Mouse (Mus musculus) limb, embryonic 12.5 days (tissue): ENCODE measurements around the gene Psme3. TPM values are rescaled to one million over a fixed set of nuclear protein-coding genes. Genes with fewer than 3 reads are reported as not detected.
A peak's percentile ranks its signal among the peaks of the same experiment; 100 is the strongest.

ENCODE experiments used
- ATAC-seq: fragments of 200-750 bp; cut with Nextera tagmentation; 2 replicates; pipeline ENCODE4 v1.8.0; 2017; ENCODE audit warnings: low read depth, moderate TSS enrichment; ENCODE audit not compliant: insufficient number of reproducible peaks, insufficient read depth, low FRiP score, low TSS enrichment
- H3K27ac ChIP-seq: fragments of 300-500 bp; sonication (generic); 2 replicates; pipeline ENCODE4 v1.5.1; 2016; ENCODE audit warnings: mild to moderate bottlenecking, moderate library complexity
- H3K27me3 ChIP-seq: fragments of 300-500 bp; sonication (generic); 2 replicates; pipeline ENCODE4 v1.6.1; 2016; ENCODE audit warnings: mild to moderate bottlenecking, moderate library complexity
- H3K36me3 ChIP-seq: fragments of 300-500 bp; sonication (generic); 2 replicates; pipeline ENCODE4 v1.6.1; 2016; ENCODE audit warnings: mild to moderate bottlenecking, moderate library complexity
- H3K4me1 ChIP-seq: fragments of 300-500 bp; sonication (generic); replicated peaks from 2 replicates; pipeline ENCODE4 v1.6.1; 2016
- H3K4me2 ChIP-seq: fragments of 300-500 bp; sonication (generic); 2 replicates; pipeline ENCODE4 v1.6.1; 2016; ENCODE audit warnings: mild to moderate bottlenecking, moderate library complexity
- H3K4me3 ChIP-seq: fragments of 300-500 bp; sonication (generic); replicated peaks from 2 replicates; pipeline ENCODE4 v1.5.1; 2016; ENCODE audit warnings: mild to moderate bottlenecking
- H3K9ac ChIP-seq: fragments of 300-500 bp; sonication (generic); replicated peaks from 2 replicates; pipeline ENCODE4 v1.6.1; 2016; ENCODE audit warnings: mild to moderate bottlenecking, moderate library complexity
- H3K9me3 ChIP-seq: fragments of 300-500 bp; sonication (generic); 2 replicates; pipeline ENCODE4 v1.6.1; 2016; ENCODE audit warnings: mild to moderate bottlenecking, moderate library complexity
- WGBS: fragments of 180-500 bp; shearing (Covaris S2); methylation state at CpG from one replicate; pipeline ENCODE4 v1.1.7; 2016; 5-methylcytosine and 5-hydroxymethylcytosine counted together
- polyA plus RNA-seq: library from polyadenylated mRNA; unstranded; fragments of >200 nt; fragmentation: Nextera tagmentation; extraction: Ambion mirVana; gene quantifications from 2 replicates; pipeline ENCODE4 v1.2.1, GENCODE M21; 2016

Gene Psme3
- polyA plus RNA-seq, 1 experiment from 2014 or later, result 154 TPM

GRCm38 (mm10) chr11:101332537-101332936 lies 16.5 kb downstream of the Psme3 start:
- Histone ChIP-seq H3K9me3 (no peaks in the 10 kb centered on the region), H3K4me2 (no peak overlapping the region), H3K9ac (no peak overlapping the region), H3K4me3 (no peak overlapping the region), H3K36me3 (no peaks in the 10 kb centered on the region), H3K27ac (no peak overlapping the region), H3K27me3 (no peaks in the 10 kb centered on the region), H3K4me1 (peaks cover 13% of the 10 kb centered on the region)
- WGBS, result 88% methylated on average over 3 of the region's 3 CpGs
- ATAC-seq, result no peak

DNA sequence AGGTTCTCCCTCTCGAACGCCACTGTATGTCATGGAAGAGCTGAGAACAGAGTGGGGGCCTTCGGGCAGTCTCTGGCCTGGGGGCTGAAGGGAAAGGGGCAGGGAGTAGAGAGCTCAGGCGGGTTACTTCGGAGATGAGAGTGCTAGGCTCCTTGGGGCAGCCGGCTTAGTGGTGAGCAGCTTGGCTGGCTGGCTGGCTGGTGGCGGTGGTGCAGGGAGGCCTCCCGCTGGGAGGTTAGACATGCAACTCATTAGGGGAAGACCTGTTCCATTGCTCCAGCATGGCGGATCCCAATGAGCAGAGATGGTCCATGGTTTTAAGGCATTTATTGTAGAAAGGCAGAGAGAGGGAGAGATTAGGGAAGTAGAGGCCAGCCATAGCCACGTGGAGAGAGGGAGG lies 18.0 kb downstream of the Psme3 start:
- no peaks in the 10 kb centered on the region for H3K9me3 ChIP-seq
- H3K27ac ChIP-seq, result no peak overlapping the region
- H3K4me1 ChIP-seq, result peaks cover 26% of the 10 kb centered on the region
- no peaks in the 10 kb centered on the region for H3K36me3 ChIP-seq
- no peaks in the 10 kb centered on the region for H3K27me3 ChIP-seq
- no peak overlapping the region for H3K4me3 ChIP-seq
- H3K9ac ChIP-seq, result peak overlapping the region; percentile 8; the same call in 1 of the 2 replicates
- H3K4me2 ChIP-seq, result no peak overlapping the region
- 24% methylated on average over 10 of the region's 10 CpGs for WGBS
- ATAC-seq, result no peak

DNA sequence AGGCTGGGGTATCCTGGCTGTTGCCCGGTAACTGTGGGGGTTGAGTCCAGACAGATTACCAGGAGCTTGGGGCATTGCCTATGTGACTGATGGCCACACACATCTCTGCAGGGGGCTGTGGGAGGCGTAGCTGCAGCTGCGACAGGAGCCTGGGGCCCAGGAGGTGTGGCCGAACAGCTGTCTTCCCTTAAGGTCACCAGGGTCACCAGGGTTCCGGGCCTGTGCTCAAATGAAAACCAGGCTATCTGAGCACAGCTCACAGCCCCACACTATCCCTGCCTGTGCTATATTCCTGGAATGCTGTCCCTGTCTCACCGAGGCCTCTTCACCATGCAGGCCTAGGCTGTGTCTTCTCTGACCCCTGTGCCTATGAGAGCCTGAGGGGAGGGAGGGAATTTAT lies 18.5 kb downstream of the Psme3 start:
- no peaks in the 10 kb centered on the region for H3K36me3 ChIP-seq
- H3K4me3 ChIP-seq, result no peak overlapping the region
- H3K9me3 ChIP-seq, result no peaks in the 10 kb centered on the region
- H3K9ac ChIP-seq, result peak overlapping the region; percentile 8; the same call in 1 of the 2 replicates
- peaks cover 26% of the 10 kb centered on the region for H3K4me1 ChIP-seq
- ATAC-seq, result 0 out of 2 replicates have a peak, but pooled peaks have one; percentile 33
- no peak overlapping the region for H3K27ac ChIP-seq
- WGBS, result 4% methylated on average over 6 of the region's 6 CpGs
- no peak overlapping the region for H3K4me2 ChIP-seq
- no peaks in the 10 kb centered on the region for H3K27me3 ChIP-seq

DNA sequence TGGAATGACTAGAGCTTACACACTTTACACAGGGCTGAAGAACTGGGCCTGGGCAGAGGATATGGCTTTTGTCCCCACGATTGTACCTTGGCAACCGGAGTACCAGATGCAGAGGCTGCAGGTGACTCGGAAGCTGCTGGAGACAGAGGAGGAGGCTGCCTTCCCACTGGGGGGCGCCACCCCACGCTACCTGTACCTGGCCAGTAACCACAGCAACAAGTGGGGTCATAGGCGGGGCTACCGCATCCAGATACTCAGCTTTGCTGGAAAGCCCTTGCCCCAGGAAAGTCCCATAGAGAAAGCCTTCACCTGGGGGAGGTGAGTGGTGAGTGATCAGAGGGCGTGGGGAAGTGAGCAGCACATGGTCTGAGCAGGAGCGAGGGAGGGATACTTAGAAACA lies 19.7 kb downstream of the Psme3 start:
- Histone ChIP-seq H3K9ac (no peak overlapping the region), H3K4me1 (peaks cover 26% of the 10 kb centered on the region), H3K4me2 (no peak overlapping the region), H3K36me3 (no peaks in the 10 kb centered on the region), H3K27ac (no peak overlapping the region), H3K9me3 (no peaks in the 10 kb centered on the region), H3K27me3 (no peaks in the 10 kb centered on the region), H3K4me3 (no peak overlapping the region)
- ATAC-seq, result no peak
- 90% methylated on average over 9 of the region's 9 CpGs for WGBS

DNA sequence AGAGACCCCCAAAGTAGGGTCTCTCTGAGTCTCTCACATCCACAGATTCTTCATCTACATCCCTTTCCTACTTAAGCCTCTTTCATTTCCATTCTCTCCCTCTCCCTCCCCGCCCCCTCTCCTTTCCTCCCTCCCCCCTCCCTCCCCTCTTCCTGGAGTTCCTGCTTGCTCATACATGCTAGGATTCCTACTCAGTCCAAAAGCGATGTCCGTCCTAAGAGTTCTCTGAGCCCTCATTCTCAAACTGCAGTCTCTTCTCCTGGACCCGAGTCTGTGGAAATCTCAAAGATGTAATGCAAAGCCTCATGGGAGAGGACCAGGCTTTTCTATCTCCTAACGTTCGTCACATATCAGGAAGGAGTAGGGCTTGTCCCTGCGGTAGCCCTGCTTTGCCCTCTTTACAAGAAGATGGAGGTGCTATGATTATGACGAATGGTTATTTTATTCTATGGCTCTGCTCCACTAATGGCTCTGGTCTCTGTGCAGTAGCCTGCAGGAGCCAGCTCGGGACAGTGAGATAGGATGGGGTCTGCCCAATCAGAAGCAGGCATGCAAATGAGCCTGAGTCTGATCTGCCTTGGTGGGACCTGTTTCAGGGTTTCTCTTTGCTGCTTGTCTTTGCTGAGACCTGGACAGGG lies 22.2 kb downstream of the Psme3 start:
- 2% methylated on average over 9 of the region's 9 CpGs for WGBS
- H3K9ac ChIP-seq, result peak overlapping the region; percentile 51
- ATAC-seq, result peak; percentile 87

DNA sequence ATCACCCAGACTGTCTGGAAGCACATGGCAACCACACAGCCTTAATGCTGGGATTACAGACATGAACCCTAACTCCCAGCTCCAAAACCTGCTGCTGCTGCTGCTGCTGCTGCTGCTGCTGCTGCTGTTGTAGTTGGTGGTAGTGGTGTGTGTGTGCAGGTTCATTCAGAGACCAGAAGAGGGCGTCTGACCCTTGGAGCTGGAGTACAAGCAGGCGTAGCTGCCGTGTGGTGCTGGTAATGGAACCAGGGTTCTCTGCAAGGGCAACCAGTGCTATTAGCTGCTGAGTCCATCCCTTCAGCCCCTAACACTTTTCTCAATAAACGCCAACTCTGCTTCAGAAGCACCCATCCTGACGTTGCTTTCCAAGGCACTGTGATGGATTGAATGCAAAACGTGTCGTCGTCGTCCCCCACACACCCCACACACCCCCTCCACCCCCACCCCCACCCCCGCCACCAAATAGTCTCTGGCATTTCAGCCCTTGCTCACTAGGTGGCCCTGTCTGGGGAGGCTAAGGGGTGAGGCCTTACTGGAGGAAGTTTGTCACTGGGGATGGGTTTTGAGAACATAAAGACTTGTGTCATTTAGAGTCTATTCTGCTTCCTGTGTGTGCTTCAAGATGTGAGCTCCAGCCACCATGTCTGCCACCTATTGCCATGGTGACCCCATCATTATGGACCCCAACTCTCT lies 31.2 kb downstream of the Psme3 start:
- no peak overlapping the region for H3K9ac ChIP-seq
- peaks cover 5% of the 10 kb centered on the region; the same call in 1 of the 2 replicates for H3K4me1 ChIP-seq
- H3K4me2 ChIP-seq, result no peak overlapping the region
- WGBS, result 74% methylated on average over 10 of the region's 10 CpGs
- H3K27ac ChIP-seq, result no peak overlapping the region
- no peaks in the 10 kb centered on the region for H3K27me3 ChIP-seq
- 0 out of 2 replicates have a peak, but pooled peaks cover 3% of the 10 kb centered on the region for H3K9me3 ChIP-seq
- H3K36me3 ChIP-seq, result no peaks in the 10 kb centered on the region
- no peak overlapping the region for H3K4me3 ChIP-seq
- ATAC-seq, result no peak

More for the DNA sequence above, 22.2 kb downstream of the Psme3 start:
- Histone ChIP-seq H3K36me3 (no peaks in the 10 kb centered on the region), H3K4me1 (peaks cover 26% of the 10 kb centered on the region), H3K9me3 (no peaks in the 10 kb centered on the region), H3K27me3 (no peaks in the 10 kb centered on the region), H3K4me3 (peak overlapping the region; percentile 26), H3K4me2 (peak overlapping the region; percentile 59), H3K27ac (peak overlapping the region; percentile 73)

DNA sequence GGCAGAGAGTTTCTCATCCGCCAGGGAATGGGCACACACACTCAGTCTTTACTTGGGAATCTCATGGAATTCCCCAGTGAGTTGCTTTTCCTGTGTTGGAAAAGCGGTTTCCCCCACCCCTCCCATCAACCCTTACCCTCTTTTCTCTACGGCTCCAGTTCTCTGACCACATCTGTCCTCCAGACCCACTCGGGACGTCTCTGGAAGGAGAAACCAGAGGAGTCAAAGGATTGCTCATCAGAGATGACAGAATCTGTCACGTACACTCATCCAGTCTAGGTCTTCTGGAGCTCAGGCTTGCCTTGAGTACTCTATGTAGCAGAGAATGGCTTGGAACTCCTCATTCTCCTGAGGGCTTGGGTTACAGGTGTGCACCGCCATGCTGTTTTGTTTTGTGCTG lies 32.8 kb downstream of the Psme3 start:
- Histone ChIP-seq H3K9me3 (0 out of 2 replicates have a peak, but pooled peaks cover 3% of the 10 kb centered on the region), H3K9ac (no peak overlapping the region), H3K4me2 (no peak overlapping the region), H3K36me3 (no peaks in the 10 kb centered on the region), H3K27ac (no peak overlapping the region), H3K4me3 (no peak overlapping the region), H3K27me3 (no peaks in the 10 kb centered on the region), H3K4me1 (peaks cover 5% of the 10 kb centered on the region; the same call in 1 of the 2 replicates)
- no peak for ATAC-seq
- WGBS, result 62% methylated on average over 7 of the region's 7 CpGs

DNA sequence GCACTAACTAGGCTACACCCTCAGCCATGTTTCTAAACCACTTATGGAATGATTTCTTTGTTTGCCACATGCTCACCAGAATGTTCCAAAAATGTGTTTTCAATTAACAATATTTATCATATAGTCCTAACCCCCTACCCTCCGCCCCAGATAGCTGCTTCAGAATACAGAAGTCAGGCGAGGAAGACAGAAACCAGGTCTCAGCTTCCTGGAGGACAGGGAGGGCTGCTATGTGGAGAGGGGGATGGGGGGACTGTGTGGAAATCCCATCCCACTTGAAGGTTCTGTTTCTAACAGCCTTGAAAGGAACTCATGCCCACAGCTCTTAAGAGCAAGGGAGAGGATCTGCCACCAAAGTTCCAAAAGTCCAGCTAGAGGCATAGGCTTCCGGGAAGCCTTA lies 33.2 kb downstream of the Psme3 start:
- WGBS, result 69% methylated on average over 3 of the region's 3 CpGs
- H3K27me3 ChIP-seq, result no peaks in the 10 kb centered on the region
- H3K4me3 ChIP-seq, result no peak overlapping the region
- no peak overlapping the region for H3K4me2 ChIP-seq
- 0 out of 2 replicates have a peak, but pooled peaks cover 3% of the 10 kb centered on the region for H3K9me3 ChIP-seq
- H3K9ac ChIP-seq, result no peak overlapping the region
- H3K27ac ChIP-seq, result no peak overlapping the region
- no peak for ATAC-seq
- H3K4me1 ChIP-seq, result peaks cover 5% of the 10 kb centered on the region; the same call in 1 of the 2 replicates
- H3K36me3 ChIP-seq, result no peaks in the 10 kb centered on the region

DNA sequence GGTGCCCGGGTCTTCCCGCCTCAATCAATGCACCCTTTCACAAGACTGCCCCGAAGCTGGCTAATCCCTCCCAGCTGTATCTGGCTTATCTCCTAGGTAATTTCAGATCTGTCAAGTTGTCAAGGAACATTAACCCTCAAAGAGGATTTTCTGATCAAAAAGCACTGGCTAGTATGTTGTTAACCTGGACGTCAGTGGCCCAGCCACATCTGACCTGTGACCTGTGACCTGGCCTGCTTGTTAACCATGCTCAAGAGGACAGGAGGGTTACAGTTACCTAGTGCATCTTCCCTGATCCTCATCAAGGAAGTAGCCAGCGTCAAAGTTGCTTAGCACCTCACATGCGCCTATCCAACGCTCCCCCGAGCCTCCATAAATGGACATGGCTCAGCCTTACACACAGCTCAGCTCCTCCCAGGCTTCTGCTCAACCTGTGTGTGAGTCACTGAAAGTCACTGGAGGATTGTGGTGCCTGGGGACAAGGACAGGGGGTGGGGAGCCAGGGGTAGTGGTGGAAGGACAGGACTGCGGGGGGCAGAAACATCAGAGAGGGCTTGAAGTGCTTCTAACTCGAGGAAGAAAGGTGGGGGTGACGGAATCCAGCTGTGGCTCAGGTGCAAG lies 35.2 kb downstream of the Psme3 start:
- Histone ChIP-seq H3K36me3 (no peaks in the 10 kb centered on the region), H3K27ac (no peak overlapping the region), H3K4me2 (no peak overlapping the region), H3K9ac (no peak overlapping the region), H3K4me1 (peaks cover 5% of the 10 kb centered on the region; the same call in 1 of the 2 replicates), H3K27me3 (no peaks in the 10 kb centered on the region), H3K9me3 (0 out of 2 replicates have a peak, but pooled peaks cover 3% of the 10 kb centered on the region), H3K4me3 (no peak overlapping the region)
- 35% methylated on average over 11 of the region's 11 CpGs for WGBS
- no peak for ATAC-seq

DNA sequence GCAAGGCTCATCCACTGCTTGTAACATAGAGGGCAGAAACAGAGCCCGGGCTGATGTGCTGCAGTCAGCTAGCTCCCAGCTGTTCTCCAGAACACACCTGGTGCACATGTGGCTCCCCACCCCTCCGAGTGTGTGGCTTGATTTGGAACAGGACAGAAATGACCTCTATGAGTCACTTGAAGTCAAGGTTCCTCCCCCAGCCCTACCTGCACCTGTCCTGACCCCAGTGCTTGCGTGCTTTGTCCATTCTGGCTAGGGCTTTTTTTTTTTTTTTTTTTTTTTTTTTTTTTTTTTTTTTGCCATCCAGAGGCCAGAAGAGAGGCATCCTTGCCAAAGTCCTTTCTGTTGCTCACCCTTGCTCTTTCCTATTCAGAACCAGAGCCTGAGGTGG lies 35.7 kb downstream of the Psme3 start:
- H3K4me3 ChIP-seq, result no peak overlapping the region
- 0 out of 2 replicates have a peak, but pooled peaks cover 3% of the 10 kb centered on the region for H3K9me3 ChIP-seq
- no peak overlapping the region for H3K27ac ChIP-seq
- H3K4me1 ChIP-seq, result peaks cover 5% of the 10 kb centered on the region; the same call in 1 of the 2 replicates
- H3K4me2 ChIP-seq, result no peak overlapping the region
- no peaks in the 10 kb centered on the region for H3K27me3 ChIP-seq
- no peaks in the 10 kb centered on the region for H3K36me3 ChIP-seq
- H3K9ac ChIP-seq, result no peak overlapping the region
- no peak for ATAC-seq
- WGBS, result 45% methylated on average over 3 of the region's 3 CpGs

- Histone ChIP-seq H3K4me1 (peaks cover 5% of the 10 kb centered on the region; the same call in 1 of the 2 replicates), H3K27ac (no peak overlapping the region), H3K27me3 (no peaks in the 10 kb centered on the region), H3K9me3 (0 out of 2 replicates have a peak, but pooled peaks cover 3% of the 10 kb centered on the region), H3K4me3 (no peak overlapping the region), H3K9ac (no peak overlapping the region), H3K4me2 (no peak overlapping the region), H3K36me3 (no peaks in the 10 kb centered on the region)
- ATAC-seq, result no peak
- 92% methylated on average over 12 of the region's 12 CpGs for WGBS
These were observed 37.4 kb downstream of the Psme3 start for GRCm38 (mm10) chr11:101353436-101353835.
